Mouse (Mus musculus): Measurements from ENCODE around the gene Birc3. TPM values are rescaled to one million over a fixed set of nuclear protein-coding genes. Genes with fewer than 3 reads are reported as not detected.
A peak's percentile ranks its signal among the peaks of the same experiment; 100 is the strongest.
"Not testable (repeated sequence)": the region's sequence is repeated elsewhere in the genome, so short reads cannot be mapped to it uniquely, and the experiment has no call there.

Birc3 gene
- total and polyA plus RNA-seq, 2 experiments from 2014 or later, result 1.5 to 2.3 TPM

- Histone ChIP-seq H3K4me3 (ENCODE audit: low read depth, low read length) (no peak overlapping the region), H3K4me1 (ENCODE audit: insufficient read depth, low read length) (no peaks in the 10 kb centered on the region), H3K4me2 (ENCODE audit: low read depth, low read length, poor library complexity, severe bottlenecking) (no peak overlapping the region), H3K9me3 (ENCODE audit: low read length) (no peaks in the 10 kb centered on the region), H3K36me3 (ENCODE audit: insufficient read depth, low read length) (no peaks in the 10 kb centered on the region), H3K27ac (ENCODE audit: low read depth, low read length) (no peak overlapping the region), H3K9ac (replicated peaks; ENCODE audit: low read length, poor library complexity, severe bottlenecking) (no peak overlapping the region), H3K27me3 (ENCODE audit: insufficient read depth, low read length) (no peaks in the 10 kb centered on the region)
- no peak for TF ChIP-seq CTCF (IDR thresholded peaks at IDR 0.05)
- WGBS, result 82% methylated on average over 5 of the region's 5 CpGs
- no peak for DNase-seq (ENCODE audit: low spot score)
- no peak for ATAC-seq (ENCODE audit: low FRiP score)
Measured at GRCm38 (mm10) chr9:7903825-7904224, 30.8 kb upstream of the Birc3 start.

- Histone ChIP-seq H3K27ac (ENCODE audit: low read depth, low read length) (no peak overlapping the region), H3K4me3 (ENCODE audit: low read depth, low read length) (no peak overlapping the region), H3K9me3 (ENCODE audit: low read length) (no peaks in the 10 kb centered on the region), H3K36me3 (ENCODE audit: insufficient read depth, low read length) (no peaks in the 10 kb centered on the region), H3K27me3 (ENCODE audit: insufficient read depth, low read length) (no peaks in the 10 kb centered on the region), H3K9ac (replicated peaks; ENCODE audit: low read length, poor library complexity, severe bottlenecking) (no peak overlapping the region), H3K4me2 (ENCODE audit: low read depth, low read length, poor library complexity, severe bottlenecking) (no peak overlapping the region), H3K4me1 (ENCODE audit: insufficient read depth, low read length) (no peaks in the 10 kb centered on the region)
- 85% methylated on average over 2 of the region's 2 CpGs for WGBS
- DNase-seq (ENCODE audit: low spot score), result no peak
- no peak for ATAC-seq (ENCODE audit: low FRiP score)
- no peak for TF ChIP-seq CTCF (IDR thresholded peaks at IDR 0.05)
Measured at GRCm38 (mm10) chr9:7903262-7903661, 30.3 kb upstream of the Birc3 start.

- no peak overlapping the region for H3K9ac ChIP-seq (replicated peaks; ENCODE audit: low read length, poor library complexity, severe bottlenecking)
- ATAC-seq (ENCODE audit: low FRiP score), result no peak
- H3K4me1 ChIP-seq (ENCODE audit: insufficient read depth, low read length), result no peaks in the 10 kb centered on the region
- H3K9me3 ChIP-seq (ENCODE audit: low read length), result no peaks in the 10 kb centered on the region
- H3K27ac ChIP-seq (ENCODE audit: low read depth, low read length), result no peak overlapping the region
- WGBS, result 45% methylated on average over 7 of the region's 7 CpGs
- no peak for TF ChIP-seq CTCF (IDR thresholded peaks at IDR 0.05)
- no peak overlapping the region for H3K4me3 ChIP-seq (ENCODE audit: low read depth, low read length)
- no peaks in the 10 kb centered on the region for H3K27me3 ChIP-seq (ENCODE audit: insufficient read depth, low read length)
- peak; percentile 5 for DNase-seq (ENCODE audit: low spot score)
- H3K4me2 ChIP-seq (ENCODE audit: low read depth, low read length, poor library complexity, severe bottlenecking), result no peak overlapping the region
- H3K36me3 ChIP-seq (ENCODE audit: insufficient read depth, low read length), result no peaks in the 10 kb centered on the region
Measured at GRCm38 (mm10) chr9:7902311-7902710, 29.3 kb upstream of the Birc3 start.

- Histone ChIP-seq H3K4me1 (ENCODE audit: insufficient read depth, low read length) (no peaks in the 10 kb centered on the region), H3K4me3 (ENCODE audit: low read depth, low read length) (no peak overlapping the region), H3K27me3 (ENCODE audit: insufficient read depth, low read length) (no peaks in the 10 kb centered on the region), H3K36me3 (ENCODE audit: insufficient read depth, low read length) (no peaks in the 10 kb centered on the region), H3K9me3 (ENCODE audit: low read length) (no peaks in the 10 kb centered on the region), H3K4me2 (ENCODE audit: low read depth, low read length, poor library complexity, severe bottlenecking) (no peak overlapping the region), H3K9ac (replicated peaks; ENCODE audit: low read length, poor library complexity, severe bottlenecking) (no peak overlapping the region), H3K27ac (ENCODE audit: low read depth, low read length) (no peak overlapping the region)
- DNase-seq (ENCODE audit: low spot score) (no peak), ATAC-seq (ENCODE audit: low FRiP score) (no peak)
- 93% methylated on average over 8 of the region's 8 CpGs for WGBS
- TF ChIP-seq CTCF (IDR thresholded peaks at IDR 0.05), result no peak
Measured at GRCm38 (mm10) chr9:7900965-7901364, 28.0 kb upstream of the Birc3 start.

- DNase-seq (ENCODE audit: low spot score) (peak; percentile 74), ATAC-seq (ENCODE audit: low FRiP score) (peak; percentile 75)
- no peak overlapping the region for H3K4me3 ChIP-seq (ENCODE audit: low read depth, low read length)
- TF ChIP-seq CTCF (IDR thresholded peaks at IDR 0.05), result peak; percentile 86
- 1% methylated on average over 3 of the region's 3 CpGs for WGBS
- no peaks in the 10 kb centered on the region for H3K36me3 ChIP-seq (ENCODE audit: insufficient read depth, low read length)
- no peak overlapping the region for H3K4me2 ChIP-seq (ENCODE audit: low read depth, low read length, poor library complexity, severe bottlenecking)
- no peak overlapping the region for H3K27ac ChIP-seq (ENCODE audit: low read depth, low read length)
- H3K27me3 ChIP-seq (ENCODE audit: insufficient read depth, low read length), result no peaks in the 10 kb centered on the region
- no peaks in the 10 kb centered on the region for H3K9me3 ChIP-seq (ENCODE audit: low read length)
- no peaks in the 10 kb centered on the region for H3K4me1 ChIP-seq (ENCODE audit: insufficient read depth, low read length)
- no peak overlapping the region for H3K9ac ChIP-seq (replicated peaks; ENCODE audit: low read length, poor library complexity, severe bottlenecking)
Measured at GRCm38 (mm10) chr9:7897502-7897901, 24.5 kb upstream of the Birc3 start.

- not testable (repeated sequence) for H3K4me3 ChIP-seq (ENCODE audit: low read depth, low read length); H3K4me1 ChIP-seq (ENCODE audit: insufficient read depth, low read length); H3K4me2 ChIP-seq (ENCODE audit: low read depth, low read length, poor library complexity, severe bottlenecking); H3K9ac ChIP-seq (replicated peaks; ENCODE audit: low read length, poor library complexity, severe bottlenecking); ATAC-seq (ENCODE audit: low FRiP score); H3K27me3 ChIP-seq (ENCODE audit: insufficient read depth, low read length); H3K36me3 ChIP-seq (ENCODE audit: insufficient read depth, low read length); DNase-seq (ENCODE audit: low spot score); H3K9me3 ChIP-seq (ENCODE audit: low read length); H3K27ac ChIP-seq (ENCODE audit: low read depth, low read length)
- WGBS, result 92% methylated on average over 1 of the region's 1 CpGs
Measured at GRCm38 (mm10) chr9:7891796-7892195, 18.8 kb upstream of the Birc3 start.
